Mouse (Mus musculus) cerebral cortex, adult 2 months (tissue): ENCODE measurements around the gene Cth.

ENCODE experiments used
- WGBS: fragments of 180-500 bp; shearing (Covaris S2); methylation state at CpG from one replicate; pipeline ENCODE4 v1.1.7; 2018; 5-methylcytosine and 5-hydroxymethylcytosine counted together

The Cth gene

DNA sequence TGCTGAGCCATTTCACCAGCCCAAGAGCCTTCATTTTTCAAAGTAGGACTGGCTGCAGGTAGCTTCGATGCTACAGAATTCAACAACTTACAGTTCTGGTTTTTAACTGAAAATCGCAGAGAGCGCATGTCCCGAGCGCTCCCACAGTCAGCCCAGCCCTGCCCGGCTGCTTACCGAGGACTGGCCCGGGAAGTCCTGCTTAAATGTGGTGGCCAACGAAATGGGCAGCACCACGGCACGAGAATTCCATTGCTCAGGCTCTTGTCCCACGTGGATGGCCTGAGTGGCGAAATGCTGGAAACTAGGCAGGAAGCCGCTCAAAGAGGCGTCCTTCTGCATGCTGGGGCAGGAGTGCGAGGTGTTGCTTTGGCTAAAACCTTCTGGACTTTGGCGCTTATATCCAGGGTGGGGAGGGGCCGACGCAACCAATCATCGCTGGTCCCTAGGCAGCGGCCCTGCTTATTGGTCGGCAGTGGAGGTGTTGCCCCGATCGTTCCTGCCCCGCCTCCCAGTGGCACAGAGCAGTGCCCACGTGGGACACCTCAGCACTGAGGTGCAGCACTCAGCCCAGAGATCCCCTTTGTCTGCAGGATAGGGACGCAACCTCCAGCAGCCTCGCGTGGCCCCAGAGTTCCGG lies at the start of gene Cth:
TSS of gene Cth (minus strand) at position 386 of the 637 bp plus-strand sequence.
- under 1% methylated on average over 30 of the region's 30 CpGs for WGBS

DNA sequence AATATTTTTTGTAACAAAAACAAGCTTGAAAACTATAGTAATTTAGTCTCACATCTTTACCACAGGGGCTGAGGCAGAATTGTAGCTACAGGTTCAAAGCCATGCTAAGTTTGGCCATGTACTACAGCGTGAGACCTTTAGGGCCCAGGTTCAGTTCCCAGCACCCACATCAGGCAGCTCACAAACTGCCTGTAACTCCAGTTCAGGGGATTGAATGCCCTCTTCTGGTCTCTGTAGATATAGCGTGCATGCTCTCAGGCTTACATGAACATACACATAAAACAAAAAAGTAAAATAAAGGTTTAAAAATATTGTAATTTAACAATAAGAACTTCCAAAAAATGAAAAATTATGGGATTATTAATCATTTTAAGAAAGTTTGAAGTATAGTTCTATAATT lies 48.4 kb upstream of the Cth start:
- 98% methylated on average over 2 of the region's 2 CpGs for WGBS

DNA sequence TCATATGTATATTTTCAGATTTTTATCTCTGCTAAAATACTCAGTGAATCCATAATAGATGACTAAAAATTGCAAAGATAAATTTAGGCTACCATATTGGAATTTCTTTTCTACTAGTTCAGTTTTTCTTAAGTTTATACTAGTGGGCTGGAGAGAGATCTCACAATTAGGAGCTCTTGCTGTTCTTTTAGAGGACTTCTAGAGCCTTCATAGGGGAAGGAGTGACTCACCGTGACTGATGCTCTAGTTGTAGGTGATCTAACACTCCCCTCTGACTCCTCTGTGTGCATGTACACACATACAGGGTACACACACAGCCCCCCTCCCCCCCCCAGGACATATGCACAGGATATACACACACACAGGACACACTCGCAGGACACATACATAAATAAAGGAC lies 46.3 kb upstream of the Cth start:
- 62% methylated on average over 2 of the region's 2 CpGs for WGBS

- whole genome bisulfite sequencing = 93% methylated on average over 3 of the region's 3 CpGs
Measured at GRCm38 (mm10) chr3:157956201-157956600, 31.3 kb upstream of the Cth start.

- WGBS = 60% methylated on average over 2 of the region's 2 CpGs
Measured at GRCm38 (mm10) chr3:157955466-157955865, 30.6 kb upstream of the Cth start.

DNA sequence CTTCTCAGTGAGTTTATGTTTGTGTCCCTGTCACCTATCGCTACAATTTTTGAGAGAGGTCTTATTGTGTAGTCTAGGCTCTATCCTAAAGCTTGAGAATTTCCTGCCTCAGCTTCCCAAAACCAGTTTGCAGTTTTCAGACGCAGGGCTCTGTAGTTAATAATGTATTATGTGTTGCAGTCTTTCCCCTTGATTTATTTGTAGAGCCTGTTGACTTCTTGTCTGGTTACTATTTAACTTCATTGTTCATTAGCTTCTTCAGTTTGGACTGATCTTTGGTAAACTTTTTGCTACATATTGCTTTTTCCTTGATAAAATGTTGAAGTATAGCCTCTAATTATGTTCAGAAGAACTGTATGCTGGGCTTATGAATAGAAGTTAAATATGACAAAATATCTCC lies 27.8 kb upstream of the Cth start:
- 89% methylated on average over 2 of the region's 2 CpGs for WGBS

DNA sequence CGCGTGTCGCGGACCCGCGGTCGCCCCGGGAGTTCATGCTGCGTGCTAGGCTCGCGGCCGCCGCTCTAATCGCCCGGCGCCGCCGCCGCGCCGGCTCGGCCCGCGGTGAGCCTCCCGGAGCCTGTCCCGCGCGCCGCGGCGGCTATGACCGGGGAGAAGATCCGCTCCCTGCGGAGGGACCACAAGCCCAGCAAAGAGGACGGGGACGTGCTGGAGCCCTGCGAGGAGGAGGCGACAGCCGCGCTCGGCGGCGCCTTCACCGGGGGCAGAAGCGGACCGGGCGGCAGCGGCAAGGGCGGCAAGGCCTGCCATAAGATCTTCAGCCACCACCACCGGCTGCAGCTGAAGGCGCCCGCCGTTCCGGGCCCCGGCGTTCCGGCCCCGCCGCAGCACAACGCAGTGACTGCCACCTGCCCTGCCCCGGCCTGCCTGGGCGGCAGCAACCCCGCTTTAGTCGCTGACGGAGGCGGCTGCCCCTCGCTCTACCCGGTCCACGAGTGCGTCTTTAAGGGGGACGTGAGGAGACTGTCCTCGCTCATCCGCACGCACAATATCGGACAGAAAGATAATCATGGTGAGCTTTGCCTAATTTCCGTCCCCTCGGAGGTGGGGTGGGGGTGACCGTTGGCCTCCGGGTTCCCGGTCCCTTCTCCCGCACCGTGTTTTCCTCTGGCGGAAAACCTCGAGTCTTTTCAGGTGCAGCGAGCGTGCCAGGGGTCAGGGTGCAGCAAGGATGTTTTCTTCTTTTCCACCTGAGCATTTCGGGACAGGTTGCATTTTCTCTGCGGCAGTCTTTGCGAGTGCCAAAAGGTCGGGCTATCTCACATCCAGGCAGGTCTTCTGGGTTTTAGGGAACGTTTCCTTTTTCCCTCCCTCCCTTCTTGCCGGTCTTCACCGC lies 22.8 kb upstream of the Cth start:
- under 1% methylated on average over 92 of the region's 93 CpGs for WGBS

DNA sequence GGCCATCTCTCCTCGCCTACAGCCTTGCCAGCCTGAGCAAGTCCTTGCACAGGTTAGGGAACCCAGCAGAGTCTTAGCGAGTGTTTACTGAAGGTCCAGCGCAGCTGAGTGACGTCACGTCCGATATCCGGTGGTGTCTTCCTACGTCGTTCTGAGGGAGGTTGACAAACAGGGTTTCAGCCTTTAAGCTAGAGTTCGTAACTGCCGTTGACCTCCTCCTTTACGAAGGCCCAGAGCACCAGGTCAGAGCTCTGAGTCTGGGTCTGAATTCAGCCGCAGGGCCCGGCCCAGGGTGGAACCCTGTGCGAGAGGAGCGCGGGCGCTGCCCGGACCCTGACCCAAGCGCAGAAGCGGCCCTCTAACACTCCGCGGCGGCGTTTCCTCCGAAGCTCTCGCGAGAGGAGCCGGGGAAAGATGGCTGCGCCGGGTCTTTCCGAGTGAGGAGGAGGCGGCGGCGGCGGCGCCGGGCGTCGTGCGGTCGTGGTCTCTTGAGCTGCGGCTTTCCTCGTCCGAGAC lies 22.0 kb upstream of the Cth start, which contains the start of gene Ankrd13c:
TSS of gene Ankrd13c (plus strand) at position 397 of the 516 bp plus-strand sequence.
- WGBS = under 1% methylated on average over 45 of the region's 45 CpGs

- 77% methylated on average over 2 of the region's 2 CpGs for WGBS
Measured at GRCm38 (mm10) chr3:157938585-157938984, 13.7 kb upstream of the Cth start.

GRCm38 (mm10) chr3:157934301-157934823 lies 9.5 kb upstream of the Cth start:
- WGBS = 87% methylated on average over 3 of the region's 3 CpGs

DNA sequence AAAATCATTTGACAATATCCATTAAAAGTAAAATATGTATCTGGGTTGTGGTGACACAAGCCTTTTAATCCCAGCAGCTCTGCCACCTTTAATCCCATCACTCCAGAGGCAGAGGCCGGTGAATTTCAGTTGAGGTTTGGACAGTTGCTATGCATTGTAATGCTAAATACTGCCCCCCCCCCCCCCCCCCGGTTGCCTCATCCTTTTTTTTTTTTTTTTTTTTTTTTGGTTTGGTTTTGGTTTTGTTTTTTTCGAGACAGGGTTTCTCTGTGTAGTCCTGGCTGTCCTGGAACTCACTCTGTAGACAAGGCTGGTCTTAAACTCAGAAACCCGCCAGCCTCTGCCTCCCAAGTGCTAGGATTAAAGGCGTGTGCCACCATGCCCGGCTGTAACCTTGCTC lies 8.3 kb upstream of the Cth start:
- WGBS = 70% methylated on average over 5 of the region's 6 CpGs

- 60% methylated on average over 3 of the region's 3 CpGs for WGBS
Measured at GRCm38 (mm10) chr3:157932074-157932473, 7.2 kb upstream of the Cth start.

DNA sequence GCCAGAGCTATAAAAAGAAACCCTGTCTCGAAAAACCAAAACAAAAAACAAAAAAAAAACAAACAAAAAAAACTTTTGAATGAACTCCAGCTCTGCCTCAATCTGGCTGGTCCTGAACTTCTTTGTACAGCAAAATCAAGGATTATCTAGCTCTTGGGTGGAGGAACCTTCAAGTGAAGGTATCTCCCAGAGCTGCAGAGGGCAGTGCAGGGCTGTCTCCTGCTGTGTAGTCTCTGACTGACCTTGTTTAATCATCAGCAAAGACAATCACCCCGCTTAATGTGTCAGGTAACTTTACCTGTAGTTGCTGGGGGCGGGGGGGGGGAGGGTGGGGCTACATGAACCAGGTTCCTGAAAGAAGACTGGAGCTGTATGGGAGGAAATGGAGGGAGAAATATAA lies 6.7 kb upstream of the Cth start:
- 53% methylated on average over 3 of the region's 3 CpGs for WGBS

DNA sequence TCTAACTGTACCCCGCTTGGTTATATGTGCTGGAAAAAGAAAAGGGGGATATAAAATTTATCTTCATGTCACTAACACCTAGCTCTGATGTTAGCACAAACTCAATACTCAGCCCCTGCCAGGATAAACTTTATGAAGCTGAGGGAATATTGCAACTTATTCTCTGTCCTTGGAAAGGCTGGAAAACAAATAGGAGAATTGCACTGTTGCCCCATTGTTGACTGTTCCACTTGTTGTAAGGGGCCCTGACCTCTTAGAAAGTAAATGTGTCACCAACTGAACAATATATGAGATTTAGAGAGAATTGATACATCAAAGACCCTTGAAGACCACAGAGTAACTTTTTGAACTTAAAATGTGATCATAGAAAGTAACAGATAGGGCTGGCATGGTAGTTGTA lies 4.5 kb upstream of the Cth start:
- 91% methylated on average over 1 of the region's 1 CpGs for WGBS

- 62% methylated on average over 2 of the region's 2 CpGs for WGBS
Measured at GRCm38 (mm10) chr3:157928731-157929130, 3.9 kb upstream of the Cth start.

DNA sequence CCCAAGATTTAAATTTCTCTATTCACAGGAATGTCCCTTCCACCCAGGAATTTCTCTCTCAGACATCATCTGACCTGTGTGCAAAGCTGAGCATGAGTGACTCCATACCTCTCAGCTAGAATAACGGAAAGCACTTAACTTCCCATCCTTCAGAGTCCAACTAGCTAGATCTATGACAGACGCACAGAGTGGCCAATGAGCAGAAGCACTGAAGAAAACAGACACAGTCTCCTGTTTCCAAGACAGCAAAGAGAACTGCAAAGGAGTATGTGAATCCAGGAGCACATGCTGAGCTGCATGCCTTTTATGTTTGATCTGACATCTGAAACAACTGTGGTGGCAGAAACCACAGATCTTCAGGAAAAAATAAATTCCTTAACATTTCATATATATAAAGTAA lies 1.9 kb upstream of the Cth start:
- WGBS = 52% methylated on average over 2 of the region's 2 CpGs

- WGBS = 72% methylated on average over 14 of the region's 14 CpGs
Measured at GRCm38 (mm10) chr3:157925706-157926510, 1.0 kb upstream of the Cth start.

DNA sequence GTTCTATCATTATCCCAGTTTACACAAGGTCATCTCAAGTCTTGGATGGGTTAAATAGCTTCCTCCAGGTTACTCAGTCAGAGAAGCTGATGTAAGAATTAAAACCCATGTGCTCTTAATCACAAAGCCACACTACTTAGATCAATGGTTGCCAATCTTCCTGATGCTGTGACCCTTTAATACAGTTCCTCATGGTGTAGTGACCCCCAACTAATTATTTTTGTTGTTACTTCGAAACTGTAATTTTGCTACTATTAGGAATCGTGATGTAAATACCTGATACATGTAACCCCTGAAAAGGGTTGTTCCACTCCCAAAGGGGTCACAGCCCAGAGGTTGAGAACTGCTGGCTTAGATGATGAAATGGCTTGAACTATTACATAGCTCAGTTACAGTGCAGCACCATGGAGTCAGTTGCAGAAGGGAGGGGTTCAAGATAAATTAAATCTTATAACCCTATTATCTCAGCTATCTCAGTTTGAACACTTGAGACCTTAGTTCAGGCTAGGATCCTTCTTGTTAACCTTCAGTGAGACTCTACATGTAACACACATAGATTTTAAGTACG lies 1.5 kb downstream of the Cth start:
- 79% methylated on average over 3 of the region's 3 CpGs for WGBS

- 92% methylated on average over 2 of the region's 2 CpGs for WGBS
Measured at GRCm38 (mm10) chr3:157921376-157921775, 3.5 kb downstream of the Cth start.

- WGBS = 79% methylated on average over 4 of the region's 4 CpGs
Measured at GRCm38 (mm10) chr3:157916336-157916735, 8.5 kb downstream of the Cth start.

DNA sequence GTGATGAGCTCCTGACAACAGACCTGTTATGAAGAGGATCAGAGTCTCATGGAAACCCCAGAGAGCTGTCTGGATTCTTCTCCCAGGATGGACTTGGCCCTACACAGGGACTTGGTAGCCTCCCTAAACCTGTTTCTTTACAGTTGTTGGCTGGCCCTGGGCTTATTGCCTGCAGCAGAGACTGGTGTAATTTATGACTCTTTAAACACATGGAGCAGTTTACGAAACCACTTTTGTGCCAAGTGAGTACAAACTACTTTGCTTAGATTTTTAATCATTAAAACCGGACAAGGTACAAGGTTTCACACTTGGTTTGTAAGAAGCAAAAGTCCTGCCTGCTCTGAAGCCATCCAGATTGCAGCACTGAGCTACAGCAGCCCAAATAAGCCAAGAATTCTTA lies 12.7 kb downstream of the Cth start:
- WGBS = 97% methylated on average over 2 of the region's 2 CpGs
